Mouse (Mus musculus) Patski (cell line): ENCODE measurements around the gene Ciao2a. TPM values are rescaled to one million over a fixed set of nuclear protein-coding genes. Genes with fewer than 3 reads are reported as not detected.

Experiments used
- ATAC-seq: fragments of 100-300 bp; one replicate; pipeline ENCODE4 v1.8.0; 2021
- CTCF ChIA-PET: fragments of 350-600 bp; sonication (Branson Sonifier 250); formaldehyde crosslinking; loops from one replicate; lab custom pipeline; 2022; ENCODE audit warnings: inconsistent platforms; lab: Charles Lee
- POLR2A ChIA-PET: fragments of 350-600 bp; sonication (Branson Sonifier 250); formaldehyde crosslinking; loops from one replicate; lab custom pipeline; 2022; ENCODE audit warnings: antibody characterized with exemption, inconsistent platforms; lab: Charles Lee
- DNase-seq: peaks from one replicate; pipeline ENCODE4 v3.0.0-alpha.2; 2011; ENCODE audit warnings: low read depth, low spot score
- H3K27me3 ChIP-seq: fragments of 371-371 bp; one replicate; pipeline ENCODE4 v1.5.1; 2021
- CTCF ChIP-seq: fragments of 100-300 bp; IDR thresholded peaks from one replicate; pipeline ENCODE4 v1.5.1; 2021
- in situ Hi-C: fragments of 300-500 bp; cut with MboI; formaldehyde crosslinking; loops from 3 replicates; pipeline ENCODE4 v1.11.1; 2018; ENCODE audit warnings: low pct_unique_long_range_greater_than_20kb, mixed read lengths
- polyA plus RNA-seq: library from polyadenylated mRNA; unstranded; gene quantifications from one replicate; pipeline ENCODE4 v1.2.3, GENCODE M21; 2021

Ciao2a gene
- polyA plus RNA-seq, 1 experiment from 2014 or later, result 94.8 TPM

DNA sequence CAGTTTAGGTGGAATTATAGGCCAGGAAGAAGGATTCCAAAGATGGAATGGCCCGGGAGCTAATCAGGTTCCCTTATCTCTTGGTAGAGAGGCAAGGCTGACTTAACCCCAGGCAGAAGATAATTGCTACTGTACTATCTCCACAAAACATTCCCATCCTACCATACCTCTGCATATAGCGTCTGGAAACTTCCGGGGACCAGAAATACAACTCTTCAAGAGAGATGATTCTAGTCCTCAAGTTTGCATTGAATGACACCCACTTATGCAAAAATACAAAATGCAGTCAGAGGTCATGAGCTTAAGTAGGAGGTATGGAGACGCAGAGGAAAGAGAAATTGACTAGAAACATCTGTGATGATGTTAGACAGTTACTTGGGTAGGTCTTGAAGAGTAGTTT, 1.5 kb downstream of the Ciao2a start:
- ATAC-seq, result no peak
- DNase-seq, result no peak
- POLR2A ChIA-PET, result no interaction called here

DNA sequence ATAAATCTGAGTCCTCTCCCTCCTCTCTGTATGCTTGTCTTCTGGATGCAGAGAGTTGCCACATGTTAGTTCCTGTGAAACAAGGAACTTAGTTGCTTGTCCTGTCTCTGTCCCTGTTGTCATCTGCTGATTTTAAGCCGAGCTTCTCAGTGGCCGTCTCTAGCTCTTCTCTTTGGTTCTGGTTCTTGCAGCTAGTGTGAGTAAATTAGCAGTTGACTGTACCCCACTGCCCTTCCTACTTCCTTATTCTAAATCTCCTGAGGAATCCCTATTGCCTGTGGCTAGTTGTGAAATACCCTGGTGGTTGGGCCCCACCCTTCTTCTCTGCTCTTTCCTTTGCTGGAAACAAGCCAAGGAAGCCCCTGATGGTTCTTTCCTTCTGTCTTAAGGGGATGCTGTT, 5.1 kb downstream of the Ciao2a start:
- in situ Hi-C loops, result loop anchor here (25.0 kb wide), 2 partner anchors 256 to 656 kb away; partner anchors contain the start of genes Aph1b and Gm10647
- ChIA-PET POLR2A (no interaction called here), CTCF (no interaction called here)
- TF ChIP-seq CTCF, result no peak
- ATAC-seq (no peak), DNase-seq (no peak)
- H3K27me3 ChIP-seq, result no peaks in the 10 kb centered on the region

More for the DNA sequence above, 1.5 kb downstream of the Ciao2a start:
- CTCF ChIA-PET, result no interaction called here
- TF ChIP-seq CTCF, result no peak
- in situ Hi-C loops, result loop anchor here (25.0 kb wide), 2 partner anchors 259 to 659 kb away; partner anchors contain the start of genes Aph1b and Gm10647
- no peaks in the 10 kb centered on the region for H3K27me3 ChIP-seq

DNA sequence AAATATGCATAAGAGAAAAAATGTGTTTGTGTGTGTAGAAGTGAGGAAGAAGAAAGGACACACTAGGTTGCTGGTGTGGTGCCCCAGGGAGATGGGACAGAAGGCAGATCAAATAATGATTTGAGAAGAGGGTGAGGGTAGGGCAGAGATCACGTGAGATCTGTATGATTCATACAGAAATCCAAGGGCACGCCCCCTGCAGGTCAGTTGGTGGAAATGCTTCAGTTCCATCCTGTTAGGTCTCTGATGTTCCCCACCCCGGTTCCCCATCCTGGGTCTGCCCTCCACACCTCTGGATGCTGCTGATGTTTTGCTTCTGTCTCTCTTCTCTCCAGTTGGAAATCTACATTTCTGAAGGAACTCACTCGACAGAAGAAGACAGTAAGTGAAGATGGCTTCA, 9.6 kb downstream of the Ciao2a start:
- in situ Hi-C loops, result loop anchor here (25.0 kb wide), 2 partner anchors 251 to 651 kb away; partner anchors contain the start of genes Aph1b and Gm10647

DNA sequence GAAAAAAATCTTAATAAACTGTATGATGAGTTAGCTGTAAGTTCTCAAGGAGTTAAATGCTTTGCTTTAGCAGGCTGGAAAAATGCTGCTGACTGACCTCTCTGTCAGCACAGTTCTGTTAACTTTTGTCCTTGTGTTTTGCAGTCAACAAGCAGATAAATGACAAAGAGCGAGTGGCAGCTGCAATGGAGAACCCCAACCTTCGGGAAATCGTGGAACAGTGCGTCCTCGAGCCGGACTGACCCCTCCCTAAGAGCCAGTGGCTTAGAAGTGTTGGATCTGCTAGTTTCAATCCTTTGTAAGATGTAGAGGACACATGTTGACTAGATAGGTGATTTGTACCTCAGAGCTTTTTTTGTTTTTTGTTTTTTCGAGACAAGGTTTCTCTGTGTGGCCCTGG, 11.8 kb downstream of the Ciao2a start:
- no peaks in the 10 kb centered on the region for H3K27me3 ChIP-seq
- in situ Hi-C loops, result loop anchor here (25.0 kb wide), 2 partner anchors 249 to 649 kb away; partner anchors contain the start of genes Aph1b and Gm10647
- ATAC-seq (no peak), DNase-seq (no peak)
- no peak for TF ChIP-seq CTCF
- CTCF ChIA-PET, result no interaction called here
- POLR2A ChIA-PET, result no interaction called here

More for the DNA sequence above, 9.6 kb downstream of the Ciao2a start:
- POLR2A ChIA-PET, result no interaction called here
- ATAC-seq (no peak), DNase-seq (no peak)
- no peaks in the 10 kb centered on the region for H3K27me3 ChIP-seq
- peak; percentile 73 for TF ChIP-seq CTCF
- CTCF ChIA-PET, result no interaction called here

DNA sequence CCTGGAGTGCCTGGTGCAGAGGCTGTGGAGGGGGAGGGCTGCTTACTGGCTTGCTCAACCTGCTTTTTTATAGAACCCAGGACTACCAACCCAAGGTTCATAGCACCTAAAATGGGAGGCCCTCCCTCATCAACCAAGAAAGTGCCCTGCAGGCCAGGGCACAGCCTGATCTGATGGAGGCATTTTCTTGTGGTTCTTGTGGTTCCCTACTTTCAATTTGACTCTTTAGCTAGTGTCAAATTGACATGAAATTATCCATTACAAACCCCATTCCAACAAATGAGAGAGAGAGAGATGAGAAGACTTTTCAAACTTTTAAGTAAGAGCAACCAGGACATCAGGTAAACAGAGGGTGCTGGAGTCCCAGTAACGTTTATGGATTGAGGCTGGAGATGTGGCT, 15.9 kb downstream of the Ciao2a start:
- ChIA-PET POLR2A (no interaction called here), CTCF (no interaction called here)
- TF ChIP-seq CTCF, result no peak
- DNase-seq, result no peak
- ATAC-seq, result no peak
- H3K27me3 ChIP-seq, result no peaks in the 10 kb centered on the region
- in situ Hi-C loops, result loop anchor here (25.0 kb wide), 2 partner anchors 245 to 645 kb away; partner anchors contain the start of genes Aph1b and Gm10647

DNA sequence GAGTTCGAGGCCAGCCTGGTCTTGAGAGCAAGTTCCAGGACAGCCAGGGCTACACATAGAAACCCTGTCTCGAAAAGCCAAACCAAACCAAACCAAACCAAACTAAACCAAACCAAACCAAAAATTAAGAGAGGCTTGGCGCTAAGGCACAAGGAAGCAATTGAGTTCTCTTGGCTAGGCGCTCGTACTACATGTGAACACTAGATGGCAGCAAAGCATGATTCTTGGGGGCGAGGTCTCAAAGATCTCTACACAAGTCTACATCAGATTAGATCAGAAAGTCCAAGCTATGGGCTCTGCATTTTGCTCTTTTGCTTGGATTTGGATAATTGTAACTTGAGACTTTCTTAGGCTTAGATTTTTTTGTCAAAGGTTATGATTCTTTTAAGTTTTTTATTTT, 17.8 kb downstream of the Ciao2a start:
- POLR2A ChIA-PET, result interaction anchor here (0.6 kb wide), 1 partner anchor 38 kb away, joined by 3 read pairs; no protein-coding TSS in a partner anchor
- ATAC-seq, result no peak

DNA sequence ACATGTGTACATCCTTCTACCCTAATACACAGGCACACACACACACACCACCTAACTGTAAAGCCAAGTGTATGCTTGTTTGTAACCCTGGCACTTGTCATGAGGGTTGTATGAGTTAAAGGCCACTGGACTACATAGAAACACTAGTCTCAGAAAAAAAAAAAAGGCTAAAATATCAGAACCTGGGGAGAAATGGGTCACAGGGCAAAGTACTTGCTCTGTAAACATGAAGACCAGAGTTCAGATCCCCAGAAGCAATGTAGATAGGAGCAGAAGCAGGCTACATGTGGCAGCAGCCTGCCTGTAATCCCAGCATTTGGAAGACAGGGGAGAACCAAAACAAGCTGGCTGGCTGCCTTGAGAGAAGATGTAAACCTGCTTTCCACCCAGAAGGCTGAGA, 19.7 kb downstream of the Ciao2a start:
- DNase-seq, result no peak
- CTCF ChIA-PET, result no interaction called here

More for the DNA sequence above, 17.8 kb downstream of the Ciao2a start:
- peak; percentile 91 for TF ChIP-seq CTCF
- CTCF ChIA-PET, result interaction anchor here (0.7 to 1.2 kb wide), 2 partner anchors 42 to 138 kb away, joined by 3 read pairs; no protein-coding TSS in a partner anchor
- in situ Hi-C loops, result loop anchor here (25.0 kb wide), 2 partner anchors 243 to 643 kb away; partner anchors contain the start of genes Aph1b and Gm10647
- DNase-seq, result no peak
- no peaks in the 10 kb centered on the region for H3K27me3 ChIP-seq

DNA sequence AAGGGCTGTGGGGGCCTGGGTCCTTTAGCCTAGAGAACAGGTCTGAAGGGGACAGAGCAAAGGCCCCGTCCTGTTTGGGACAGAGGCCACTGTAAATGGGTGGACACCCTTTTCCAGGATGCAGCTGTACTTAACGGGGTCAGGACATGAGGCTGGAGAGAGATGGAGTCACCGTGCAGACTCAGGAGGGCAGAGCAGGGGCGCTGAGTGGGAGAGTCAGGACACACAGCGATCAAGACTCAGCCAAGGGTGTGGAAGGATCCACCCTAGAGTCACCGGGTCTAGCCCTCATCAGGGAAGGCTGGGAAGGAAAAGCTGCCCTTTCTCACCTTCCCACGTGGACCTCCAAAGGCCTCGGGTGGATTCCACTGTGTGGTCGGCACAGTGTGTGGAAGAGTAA, 25.6 kb downstream of the Ciao2a start:
- no peak for ATAC-seq
- no peak for DNase-seq
- H3K27me3 ChIP-seq, result peaks cover 4% of the 10 kb centered on the region
- TF ChIP-seq CTCF, result no peak
- ChIA-PET CTCF (no interaction called here), POLR2A (no interaction called here)
- in situ Hi-C loops, result no loop called here

More for the DNA sequence above, 19.7 kb downstream of the Ciao2a start:
- H3K27me3 ChIP-seq, result no peaks in the 10 kb centered on the region
- TF ChIP-seq CTCF, result no peak
- POLR2A ChIA-PET, result no interaction called here
- in situ Hi-C loops, result loop anchor here (25.0 kb wide), 2 partner anchors 241 to 641 kb away; partner anchors contain the start of genes Aph1b and Gm10647
- ATAC-seq, result no peak

DNA sequence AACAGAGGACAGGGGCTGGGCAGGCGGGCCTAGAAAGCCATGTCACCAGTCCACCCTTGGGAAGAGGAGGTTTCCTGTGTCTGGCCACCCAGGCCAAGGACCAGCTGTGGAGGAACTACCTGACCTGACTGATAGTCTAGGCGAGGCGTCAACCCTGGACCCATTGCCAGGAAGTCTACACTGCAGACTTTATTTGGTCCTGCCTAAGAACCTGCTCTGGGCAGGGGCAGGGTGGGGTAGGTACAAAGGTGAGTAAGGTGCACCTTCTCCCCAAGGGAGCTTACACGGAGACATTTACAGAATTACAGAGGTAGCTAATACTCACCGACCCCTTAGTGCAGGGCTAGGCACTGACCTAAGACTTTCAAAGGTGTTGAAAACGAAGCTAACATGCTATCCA, 27.2 kb downstream of the Ciao2a start:
- H3K27me3 ChIP-seq, result peaks cover 8% of the 10 kb centered on the region
- ChIA-PET POLR2A (no interaction called here), CTCF (no interaction called here)
- ATAC-seq, result no peak
- TF ChIP-seq CTCF, result no peak
- DNase-seq, result no peak
- in situ Hi-C loops, result no loop called here

DNA sequence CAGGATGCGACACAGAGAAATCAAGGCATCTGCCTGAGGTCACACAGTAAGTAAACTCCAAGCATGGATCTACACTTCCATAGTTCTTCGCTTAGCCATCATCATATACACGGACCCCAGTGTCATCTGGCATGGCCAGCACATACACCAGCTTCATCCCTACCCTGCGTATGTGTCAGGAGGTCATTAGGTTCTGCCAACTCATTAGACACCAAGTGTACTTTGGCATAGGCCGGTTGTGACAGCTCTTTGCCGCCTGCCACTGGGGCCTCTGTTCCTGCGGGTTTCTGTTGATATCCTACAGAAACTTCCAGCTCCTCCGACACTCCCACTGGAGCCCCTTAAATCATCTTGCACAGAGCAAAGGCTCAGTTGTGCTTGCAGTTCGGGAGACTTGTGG, 27.6 kb downstream of the Ciao2a start:
- ChIA-PET POLR2A (no interaction called here), CTCF (no interaction called here)
- no peak for TF ChIP-seq CTCF
- DNase-seq (no peak), ATAC-seq (no peak)
- in situ Hi-C loops, result no loop called here
- peaks cover 8% of the 10 kb centered on the region for H3K27me3 ChIP-seq

DNA sequence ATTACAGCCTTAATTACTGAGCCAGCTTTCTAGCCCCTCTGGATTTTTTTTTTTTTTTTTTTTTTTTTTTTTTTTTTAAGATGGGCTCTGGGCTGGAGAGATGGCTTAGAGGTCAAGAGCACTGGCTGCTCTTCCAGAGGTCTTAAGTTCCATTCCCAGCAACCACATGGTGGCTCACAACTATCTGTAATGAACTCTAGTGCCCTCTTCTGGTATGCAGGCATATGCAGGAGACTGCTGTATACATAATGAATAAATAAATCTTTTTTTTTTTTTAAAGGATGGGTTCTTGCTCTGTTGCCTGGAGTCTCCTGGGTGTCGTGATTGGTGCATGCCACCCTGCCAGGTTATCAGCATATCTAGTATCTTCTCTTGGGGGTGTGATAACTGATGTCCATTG, 29.1 kb downstream of the Ciao2a start:
- no peak for DNase-seq
- ATAC-seq, result no peak
- CTCF ChIA-PET, result no interaction called here
- POLR2A ChIA-PET, result no interaction called here
- no peak for TF ChIP-seq CTCF
- peaks cover 8% of the 10 kb centered on the region for H3K27me3 ChIP-seq
- in situ Hi-C loops, result no loop called here
